26 mouse cellular contexts compared by ENCODE assay signal in genomic region chr12:69576120-69576627, GRCm38 (mm10). TPM values are rescaled to one million over a fixed set of nuclear protein-coding genes. Genes with fewer than 3 reads are reported as not detected.
A peak's percentile ranks its signal among the peaks of the same experiment; 100 is the strongest.
DNase-seq lines count a peak whose midpoint lies in the region; ATAC-seq and TF ChIP-seq lines count a peak whose summit lies in the region.
"Had no signal": no experiment of that assay in that cellular context is flagged by ENCODE, and none has a peak within 500 bp of the region (broad histone marks: within the 10 kb centered on the region; RNA-seq: fewer than 3 reads in every experiment).

No protein-coding gene starts in this region.

- no peak for ATAC-seq in kidney, embryonic 14.5 days (ENCODE audit: low FRiP score, low TSS enrichment)
- 0 out of 2 replicates have a peak, but pooled peaks have one; percentile 7 for ATAC-seq in midbrain, embryonic 16.5 days
- ATAC-seq in midbrain, embryonic 11.5 days (ENCODE audit: low FRiP score): no peak
- ATAC-seq in stomach, embryonic 15.5 days (ENCODE audit: insufficient read depth, low FRiP score, low read depth): no peak; the same call in 1 of the 2 replicates
- no peak for ATAC-seq in forebrain, embryonic 15.5 days (replicated peaks)
- ATAC-seq: CD4-positive, CD25-positive, alpha-beta regulatory T cell, adult 4 months; liver, embryonic 12.5 days; liver, postnatal 0 days had no signal

- no peak overlapping the region for H3K9ac ChIP-seq in kidney, embryonic 14.5 days (ENCODE audit: low read depth, low read length)
- H3K9ac ChIP-seq in midbrain, embryonic 16.5 days (ENCODE audit: low read depth, low read length): no peak overlapping the region
- no peak overlapping the region for H3K9ac ChIP-seq in midbrain, embryonic 11.5 days (ENCODE audit: low read length)
- H3K9ac ChIP-seq in stomach, embryonic 15.5 days: no peak overlapping the region
- H3K9ac ChIP-seq in forebrain, embryonic 15.5 days (replicated peaks): no peak overlapping the region
- H3K9ac ChIP-seq: embryonic facial prominence, embryonic 15.5 days; forebrain, embryonic 12.5 days; heart, embryonic 13.5 days; hindbrain, embryonic 14.5 days; limb, embryonic 13.5 days; liver, embryonic 12.5 days; liver, postnatal 0 days had no signal

- no peak overlapping the region for H3K4me2 ChIP-seq in kidney, embryonic 14.5 days (replicated peaks; ENCODE audit: low read depth, low read length)
- no peak overlapping the region for H3K4me2 ChIP-seq in midbrain, embryonic 16.5 days (ENCODE audit: low read length)
- H3K4me2 ChIP-seq in midbrain, embryonic 11.5 days: no peak overlapping the region
- H3K4me2 ChIP-seq in stomach, embryonic 15.5 days: no peak overlapping the region
- H3K4me2 ChIP-seq in forebrain, embryonic 15.5 days (replicated peaks): no peak overlapping the region
- H3K4me2 ChIP-seq: embryonic facial prominence, embryonic 15.5 days; forebrain, embryonic 12.5 days; heart, embryonic 13.5 days; hindbrain, embryonic 14.5 days; limb, embryonic 13.5 days; liver, embryonic 12.5 days had no signal

- no peak for TF ChIP-seq POLR2A in kidney, adult 2 months (IDR thresholded peaks at IDR 0.05; ENCODE audit: low read depth, low read length)

- no peaks in the 10 kb centered on the region for H3K9me3 ChIP-seq in kidney, embryonic 14.5 days (ENCODE audit: control insufficient read depth, low read length)
- H3K9me3 ChIP-seq in midbrain, embryonic 16.5 days (replicated peaks; ENCODE audit: control insufficient read depth, low read length, poor library complexity, severe bottlenecking): no peaks in the 10 kb centered on the region
- no peaks in the 10 kb centered on the region for H3K9me3 ChIP-seq in midbrain, embryonic 11.5 days (ENCODE audit: control insufficient read depth, low read length)
- H3K9me3 ChIP-seq in stomach, embryonic 15.5 days: no peaks in the 10 kb centered on the region
- no peaks in the 10 kb centered on the region for H3K9me3 ChIP-seq in forebrain, embryonic 15.5 days
- H3K9me3 ChIP-seq: embryonic facial prominence, embryonic 10.5 days; embryonic facial prominence, embryonic 15.5 days; forebrain, embryonic 12.5 days; heart, embryonic 13.5 days; limb, embryonic 13.5 days; liver, embryonic 12.5 days had no signal

- TF ChIP-seq CTCF in kidney, adult 2 months (conservative IDR thresholded peaks at IDR 0.05; ENCODE audit: insufficient read depth, insufficient read length, low read depth, low read length): no peak

- no peaks in the 10 kb centered on the region for H3K27me3 ChIP-seq in kidney, adult 2 months (replicated peaks; ENCODE audit: control insufficient read depth, insufficient read depth, low read length)
- H3K27me3 ChIP-seq in kidney, embryonic 14.5 days (ENCODE audit: control insufficient read depth, insufficient read depth, low read length): no peaks in the 10 kb centered on the region
- no peaks in the 10 kb centered on the region for H3K27me3 ChIP-seq in midbrain, embryonic 16.5 days (ENCODE audit: control insufficient read depth, insufficient read depth, low read depth, low read length)
- no peaks in the 10 kb centered on the region for H3K27me3 ChIP-seq in midbrain, embryonic 11.5 days (ENCODE audit: control insufficient read depth, insufficient read depth, low read length)
- H3K27me3 ChIP-seq in stomach, embryonic 15.5 days (replicated peaks): no peaks in the 10 kb centered on the region
- no peaks in the 10 kb centered on the region for H3K27me3 ChIP-seq in forebrain, embryonic 15.5 days
- H3K27me3 ChIP-seq: embryonic facial prominence, embryonic 15.5 days; forebrain, embryonic 12.5 days; heart, embryonic 13.5 days; limb, embryonic 13.5 days; liver, embryonic 12.5 days had no signal

- H3K36me3 ChIP-seq in kidney, adult 2 months (ENCODE audit: control insufficient read depth, insufficient read depth, low read length): peaks cover 1% of the 10 kb centered on the region; the same call in 1 of the 2 replicates
- H3K36me3 ChIP-seq in kidney, embryonic 14.5 days (ENCODE audit: control insufficient read depth, insufficient read depth, low read length): peaks cover 31% of the 10 kb centered on the region
- peaks cover 15% of the 10 kb centered on the region for H3K36me3 ChIP-seq in midbrain, embryonic 16.5 days (ENCODE audit: control insufficient read depth, insufficient read depth, low read length)
- H3K36me3 ChIP-seq in midbrain, embryonic 11.5 days (ENCODE audit: control insufficient read depth, insufficient read depth, low read length): peaks cover 2% of the 10 kb centered on the region; the same call in 1 of the 2 replicates
- peaks cover 29% of the 10 kb centered on the region for H3K36me3 ChIP-seq in stomach, embryonic 15.5 days
- H3K36me3 ChIP-seq in forebrain, embryonic 15.5 days: peaks cover 31% of the 10 kb centered on the region

- H3K4me3 ChIP-seq in kidney, adult 2 months (ENCODE audit: insufficient read depth, low read depth, low read length): no peak overlapping the region
- H3K4me3 ChIP-seq in kidney, embryonic 14.5 days (ENCODE audit: low read length): no peak overlapping the region
- no peak overlapping the region for H3K4me3 ChIP-seq in midbrain, embryonic 16.5 days (ENCODE audit: low read depth, low read length)
- no peak overlapping the region for H3K4me3 ChIP-seq in midbrain, embryonic 11.5 days (ENCODE audit: low read depth, low read length)
- no peak overlapping the region for H3K4me3 ChIP-seq in stomach, embryonic 15.5 days (replicated peaks)
- no peak overlapping the region for H3K4me3 ChIP-seq in forebrain, embryonic 15.5 days
- H3K4me3 ChIP-seq: embryonic facial prominence, embryonic 10.5 days; embryonic facial prominence, embryonic 15.5 days; forebrain, embryonic 12.5 days; heart, adult 2 months; heart, embryonic 13.5 days; limb, embryonic 13.5 days; liver, embryonic 12.5 days; myocyte had no signal

- WGBS in kidney, adult 2 months: 58% methylated on average over 9 of the region's 9 CpGs
- WGBS in kidney, embryonic 14.5 days: 74% methylated on average over 9 of the region's 9 CpGs
- 87% methylated on average over 9 of the region's 9 CpGs for WGBS in midbrain, embryonic 16.5 days
- WGBS in midbrain, embryonic 11.5 days: 85% methylated on average over 9 of the region's 9 CpGs
- 76% methylated on average over 9 of the region's 9 CpGs for WGBS in stomach, embryonic 15.5 days
- WGBS in forebrain, embryonic 15.5 days: 86% methylated on average over 9 of the region's 9 CpGs

- DNase-seq in kidney, adult 2 months: peak; percentile 45
- no peak for DNase-seq in midbrain, embryonic 11.5 days (ENCODE audit: low spot score, missing footprints)
- peak; percentile 43 for DNase-seq in ZHBTc4 (ENCODE audit: low read depth, low spot score)
- no peak for DNase-seq in gastrocnemius, postnatal 10 days
- DNase-seq: adrenal gland, adult 8-10 months; cerebellum, adult 2 months; cerebellum, postnatal 25 days; gastrocnemius, postnatal 36 days; heart, adult 2 months; heart, postnatal 10 days; liver, postnatal 0 days; midbrain, embryonic 14.5 days had no signal

- H3K27ac ChIP-seq in kidney, adult 2 months (ENCODE audit: insufficient read depth, low read depth, low read length): peak overlapping the region; percentile 67; the same call in 1 of the 2 replicates
- no peak overlapping the region for H3K27ac ChIP-seq in kidney, embryonic 14.5 days (ENCODE audit: low read depth, low read length)
- H3K27ac ChIP-seq in midbrain, embryonic 16.5 days (ENCODE audit: low read length): no peak overlapping the region
- no peak overlapping the region for H3K27ac ChIP-seq in midbrain, embryonic 11.5 days (ENCODE audit: low read depth, low read length)
- H3K27ac ChIP-seq in stomach, embryonic 15.5 days: peak overlapping the region; percentile 3; the same call in 1 of the 2 replicates
- H3K27ac ChIP-seq in forebrain, embryonic 15.5 days (replicated peaks): no peak overlapping the region
- H3K27ac ChIP-seq: embryonic facial prominence, embryonic 10.5 days; forebrain, embryonic 12.5 days; heart, adult 2 months; heart, embryonic 13.5 days; hindbrain, embryonic 14.5 days; limb, embryonic 13.5 days; liver, embryonic 12.5 days; macrophage had no signal

- peaks cover 10% of the 10 kb centered on the region; the same call in 1 of the 2 replicates for H3K4me1 ChIP-seq in kidney, adult 2 months (ENCODE audit: control insufficient read depth, insufficient read depth, low read length)
- H3K4me1 ChIP-seq in kidney, embryonic 14.5 days (ENCODE audit: control insufficient read depth, insufficient read depth, low read length): no peaks in the 10 kb centered on the region
- peaks cover 13% of the 10 kb centered on the region for H3K4me1 ChIP-seq in midbrain, embryonic 16.5 days (ENCODE audit: control insufficient read depth, insufficient read depth, low read length)
- H3K4me1 ChIP-seq in midbrain, embryonic 11.5 days (ENCODE audit: control insufficient read depth, insufficient read depth, low read length): no peaks in the 10 kb centered on the region
- H3K4me1 ChIP-seq in stomach, embryonic 15.5 days: 0 out of 2 replicates have a peak, but pooled peaks cover 3% of the 10 kb centered on the region
- peaks cover 12% of the 10 kb centered on the region for H3K4me1 ChIP-seq in forebrain, embryonic 15.5 days

RNA-seq across cellular contexts. Expression of gene Vcpkmt, which starts 6.7 kb away (rescaled TPM):
- 5.8 and 7.1 TPM in 2 replicates for polyA plus RNA-seq in kidney, adult 2 months (2012; rRNA removed)
- 22.1 and 31.3 TPM in 2 replicates for polyA plus RNA-seq in kidney, embryonic 14.5 days (2014; fragmentation: Nextera tagmentation; extraction: Ambion mirVana)
- polyA plus RNA-seq in midbrain, embryonic 16.5 days (2015; fragmentation: Nextera tagmentation; extraction: Ambion mirVana): 29.7 and 30.5 TPM in 2 replicates
- polyA plus RNA-seq in midbrain, embryonic 11.5 days (2014; fragmentation: Nextera tagmentation; extraction: Ambion mirVana): 16.4 and 17.8 TPM in 2 replicates
- 27.5 and 29.7 TPM in 2 replicates for polyA plus RNA-seq in stomach, embryonic 15.5 days (2015; fragmentation: Nextera tagmentation; extraction: Ambion mirVana)
- 30.7 and 32.1 TPM in 2 replicates for polyA plus RNA-seq in forebrain, embryonic 15.5 days (2015; fragmentation: Nextera tagmentation; extraction: Ambion mirVana)
- 1 to 10 TPM; 5.1 to 5.5 TPM for total RNA-seq in gastrocnemius, postnatal 10 days (2021)

Comparison
In these comparisons a context has a peak if more than half of its experiments do, and no peak if none do; other contexts are left out.
1. H3K27ac ChIP-seq: peak in kidney, adult 2 months (single experiment) and stomach, embryonic 15.5 days (single experiment); none in kidney, embryonic 14.5 days (single experiment), midbrain, embryonic 16.5 days (single experiment), midbrain, embryonic 11.5 days (single experiment) and forebrain, embryonic 15.5 days (single experiment).
2. DNase-seq: peak in kidney, adult 2 months (single experiment) and ZHBTc4 (single experiment); none in midbrain, embryonic 11.5 days (single experiment) and gastrocnemius, postnatal 10 days (single experiment).